Comparison of ENCODE assay signal across 8 mouse cellular contexts in the genomic region with DNA sequence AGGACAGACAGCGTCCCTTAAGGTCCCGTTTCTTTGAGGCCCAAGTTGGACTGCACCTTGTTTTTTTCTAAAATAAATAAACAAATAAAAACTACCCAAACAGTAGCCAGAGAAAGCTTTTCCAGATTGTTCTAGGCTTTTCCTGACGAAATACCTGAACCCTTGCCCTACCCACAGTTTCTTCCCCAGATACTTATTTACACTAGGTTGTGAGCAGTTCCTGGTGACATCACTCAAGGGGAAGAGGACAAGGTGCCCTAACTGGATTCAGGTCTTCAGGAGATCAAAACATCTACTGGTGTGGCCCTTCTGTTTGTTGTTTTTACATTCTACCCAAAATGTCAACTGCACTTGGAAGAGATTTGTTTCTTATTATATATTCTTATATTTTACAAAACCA. TPM values are rescaled to one million over a fixed set of nuclear protein-coding genes. Genes with fewer than 3 reads are reported as not detected.
DNase-seq lines count a peak whose midpoint lies in the region; ATAC-seq and TF ChIP-seq lines count a peak whose summit lies in the region.

No protein-coding gene starts in this region.

- no peak overlapping the region for H3K9ac ChIP-seq in neural tube, embryonic 11.5 days (ENCODE audit: low read length)
- no peak overlapping the region for H3K9ac ChIP-seq in liver, embryonic 15.5 days

- intact Hi-C loops in gastrocnemius, adult 2 months (cut with DNase I) = loop anchor here (5.0 kb wide), 1 partner anchor 98 kb away; no protein-coding TSS in a partner anchor
- intact Hi-C loops in gastrocnemius, postnatal 36 days (cut with DNase I) = no loop called here

- peak overlapping the region; percentile 48 for H3K4me2 ChIP-seq in neural tube, embryonic 11.5 days (ENCODE audit: low read depth)
- H3K4me2 ChIP-seq in liver, embryonic 15.5 days = peak overlapping the region; percentile 51

- H3K27me3 ChIP-seq in neural tube, embryonic 11.5 days (ENCODE audit: control insufficient read depth, insufficient read depth, low read length) = no peaks in the 10 kb centered on the region
- H3K27me3 ChIP-seq in liver, embryonic 15.5 days = no peaks in the 10 kb centered on the region

- H3K9me3 ChIP-seq in neural tube, embryonic 11.5 days (ENCODE audit: control insufficient read depth, low read length) = no peaks in the 10 kb centered on the region
- H3K9me3 ChIP-seq in liver, embryonic 15.5 days (replicated peaks) = no peaks in the 10 kb centered on the region

- WGBS in neural tube, embryonic 11.5 days = 29% methylated on average over 3 of the region's 3 CpGs
- whole genome bisulfite sequencing in liver, embryonic 15.5 days (ENCODE audit: insufficient replicate concordance) = 32% methylated on average over 3 of the region's 3 CpGs

- H3K4me3 ChIP-seq in gastrocnemius, adult 2 months = peak overlapping the region; percentile 82
- no peak overlapping the region for H3K4me3 ChIP-seq in neural tube, embryonic 11.5 days (ENCODE audit: low read depth, low read length)
- no peak overlapping the region for H3K4me3 ChIP-seq in liver, embryonic 15.5 days (replicated peaks)

- 0 out of 2 replicates have a peak, but pooled peaks have one; percentile 18 for ATAC-seq in neural tube, embryonic 11.5 days (ENCODE audit: insufficient read depth, low FRiP score, low TSS enrichment)
- no peak for ATAC-seq in liver, embryonic 15.5 days (ENCODE audit: insufficient read depth)
- no peak for ATAC-seq in activated CD4-positive, CD25-positive, alpha-beta regulatory T cell, adult 4 months

- no peaks in the 10 kb centered on the region for H3K36me3 ChIP-seq in neural tube, embryonic 11.5 days (ENCODE audit: control insufficient read depth, insufficient read depth, low read length)
- no peaks in the 10 kb centered on the region for H3K36me3 ChIP-seq in liver, embryonic 15.5 days (replicated peaks)

- H3K4me1 ChIP-seq in neural tube, embryonic 11.5 days (ENCODE audit: control insufficient read depth, insufficient read depth, low read length) = no peaks in the 10 kb centered on the region
- H3K4me1 ChIP-seq in liver, embryonic 15.5 days (replicated peaks) = peaks cover 11% of the 10 kb centered on the region

- TF ChIP-seq CTCF in gastrocnemius, adult 2 months (IDR thresholded peaks at IDR 0.05) = no peak

- DNase-seq in gastrocnemius, adult 2 months = no peak
- DNase-seq in gastrocnemius, postnatal 36 days = no peak
- DNase-seq in neural tube, embryonic 11.5 days (ENCODE audit: low spot score) = no peak
- no peak for DNase-seq in neural tube, embryonic 10.5 days (ENCODE audit: extremely low spot score, low spot score)
- no peak for DNase-seq in layer of hippocampus, postnatal 25 days (ENCODE audit: extremely low spot score in 1 of 2, low spot score in 1 of 2)
- DNase-seq in ovary, postnatal 36 days (ENCODE audit: low spot score) = no peak

- H3K27ac ChIP-seq in gastrocnemius, adult 2 months = peak overlapping the region; percentile 85
- H3K27ac ChIP-seq in neural tube, embryonic 11.5 days (ENCODE audit: low read depth, low read length) = no peak overlapping the region
- no peak overlapping the region for H3K27ac ChIP-seq in liver, embryonic 15.5 days (replicated peaks)

RNA-seq across cellular contexts. Expression of gene Fam13a, which starts 0.5 kb away (rescaled TPM):
- 10 to 100 TPM in 1 of 2 experiments, 1 to 10 TPM in 1; 7.6 to 12.6 TPM for total RNA-seq in gastrocnemius, adult 2 months (2021)
- 10 to 100 TPM in 1 of 2 experiments, 1 to 10 TPM in 1; 6.2 to 16.7 TPM for total RNA-seq in gastrocnemius, postnatal 36 days (2021)
- polyA plus RNA-seq in neural tube, embryonic 11.5 days (2014; fragmentation: Nextera tagmentation; extraction: Ambion mirVana) = 3.8 and 4.7 TPM in 2 replicates
- 2.4 and 2.7 TPM in 2 replicates for polyA plus RNA-seq in liver, embryonic 15.5 days (2015; fragmentation: Nextera tagmentation; extraction: Ambion mirVana)
- 10 to 100 TPM; 15.6 to 17.4 TPM for total RNA-seq in layer of hippocampus, postnatal 25 days (2021)
- polyA plus RNA-seq in activated CD4-positive, CD25-positive, alpha-beta regulatory T cell, adult 4 months (2017; shearing (Covaris generic)) = not detected
